Mouse (Mus musculus): Measurements from ENCODE around the gene Slc17a9.

The Slc17a9 gene

DNA sequence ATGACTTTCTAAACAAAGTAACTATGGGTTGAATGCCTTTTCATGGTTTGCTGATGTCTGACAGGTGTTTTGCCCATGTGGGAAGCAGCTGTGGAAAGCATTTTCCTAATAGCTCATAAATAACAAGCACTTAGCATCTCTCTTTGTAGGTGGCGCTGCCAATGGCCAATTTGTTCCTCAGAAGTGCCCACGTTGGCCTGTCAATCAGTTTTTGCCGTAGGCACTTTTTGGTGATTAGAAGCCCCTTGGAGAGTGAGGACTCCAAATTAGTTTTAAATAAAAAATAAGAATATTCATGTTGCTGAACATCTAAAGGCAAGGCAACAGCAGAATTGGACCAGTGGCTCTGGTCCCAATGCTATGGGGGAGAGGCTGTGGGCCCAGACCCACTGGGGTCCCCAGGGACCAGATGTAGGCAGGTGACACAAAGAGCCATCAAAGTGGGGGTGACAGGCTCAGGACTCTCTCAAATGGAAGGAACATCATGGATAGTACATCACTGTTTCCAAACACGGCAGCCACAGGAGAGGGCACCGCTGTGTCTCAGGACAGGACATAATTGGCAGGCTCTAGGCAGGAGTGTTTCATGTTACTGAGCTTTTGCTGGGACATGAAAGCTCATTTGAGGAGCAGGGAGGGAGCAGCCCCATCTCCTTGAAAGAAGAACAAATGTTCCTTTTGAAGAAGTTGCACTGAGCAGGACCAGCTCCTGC is 30.1 kb downstream of the Slc17a9 start:
- DNase-seq (ENCODE audit: low read depth) = no peak

DNA sequence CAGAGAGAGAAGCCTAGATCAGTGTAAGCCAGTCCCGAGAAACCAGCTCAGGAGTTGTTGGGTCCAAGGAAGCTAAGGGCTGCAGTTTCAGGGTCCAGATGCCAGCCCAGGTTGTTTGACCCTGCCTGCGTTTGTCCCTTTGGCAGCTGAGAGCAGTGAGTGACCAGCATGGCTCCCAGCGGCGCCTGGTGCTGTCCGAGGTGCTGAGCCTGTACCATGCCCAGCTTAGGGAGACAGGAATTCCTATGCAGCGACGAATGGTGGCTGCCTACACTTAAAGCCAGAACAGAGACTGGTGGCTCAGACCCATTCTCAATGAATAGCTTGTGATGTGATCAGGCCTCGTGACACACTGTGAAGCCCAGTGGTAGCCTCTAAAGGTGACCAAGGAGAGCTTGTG is 30.8 kb downstream of the Slc17a9 start:
- DNase-seq (ENCODE audit: low read depth) = no peak

DNA sequence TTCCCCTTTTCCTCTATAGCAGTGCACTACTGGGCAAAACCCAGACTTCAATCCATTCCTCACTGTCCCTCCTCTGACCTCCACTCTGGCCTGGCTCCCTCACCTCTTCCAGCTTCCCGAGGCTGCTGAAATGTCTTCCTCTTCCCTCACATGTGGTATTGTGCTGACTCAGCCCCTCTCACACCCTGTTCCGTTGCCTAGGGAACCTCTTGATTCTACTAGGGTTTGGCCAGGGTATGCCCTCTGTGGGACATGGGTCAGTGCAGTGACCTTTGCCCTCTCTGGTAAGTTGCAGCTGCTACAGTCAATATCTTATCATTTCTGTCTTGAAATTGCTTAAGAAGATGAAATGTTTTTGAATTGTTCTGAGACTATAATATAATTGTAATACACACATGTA is 31.7 kb downstream of the Slc17a9 start:
- DNase-seq (ENCODE audit: low read depth) = no peak

DNA sequence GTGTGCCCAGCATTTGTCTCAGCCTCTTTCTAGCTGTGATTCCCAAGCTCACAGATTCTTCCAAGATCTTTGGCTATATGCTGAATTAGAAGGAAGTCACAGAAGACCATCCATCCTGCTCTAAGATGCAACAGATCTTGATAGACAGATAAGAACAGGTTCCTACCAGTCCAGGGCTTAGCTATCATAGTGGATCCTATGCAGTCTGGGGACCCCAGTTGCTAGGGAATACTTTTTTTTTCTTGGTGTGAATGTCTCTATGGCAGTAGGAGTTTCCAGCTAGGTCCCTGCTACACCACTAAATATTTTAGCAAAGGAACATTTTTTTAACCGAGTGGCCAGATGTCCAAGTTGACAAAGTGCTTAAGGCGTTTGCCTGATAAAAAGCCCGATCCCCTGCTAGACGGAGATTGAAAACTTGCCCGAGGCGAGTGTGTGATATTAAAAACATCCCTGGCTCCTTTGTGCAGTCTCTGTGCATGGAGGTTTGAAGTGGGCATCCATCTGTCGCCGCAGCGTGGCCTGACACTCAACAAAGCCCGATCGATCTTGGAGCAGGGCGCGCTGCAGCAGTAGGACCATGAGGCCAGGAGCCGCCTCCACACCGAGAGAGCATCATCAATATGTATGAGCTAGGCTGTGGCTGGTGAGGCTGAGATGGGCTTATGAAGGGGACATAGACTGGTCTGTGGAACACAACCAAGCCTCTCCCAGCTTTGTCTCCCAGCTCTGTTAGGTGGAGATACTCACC is 33.6 kb downstream of the Slc17a9 start:
- DNase-seq (ENCODE audit: low read depth) = no peak

- DNase-seq (ENCODE audit: low read depth) = no peak
These were observed 39.9 kb downstream of the Slc17a9 start for GRCm38 (mm10) chr2:180764986-180765385.

DNA sequence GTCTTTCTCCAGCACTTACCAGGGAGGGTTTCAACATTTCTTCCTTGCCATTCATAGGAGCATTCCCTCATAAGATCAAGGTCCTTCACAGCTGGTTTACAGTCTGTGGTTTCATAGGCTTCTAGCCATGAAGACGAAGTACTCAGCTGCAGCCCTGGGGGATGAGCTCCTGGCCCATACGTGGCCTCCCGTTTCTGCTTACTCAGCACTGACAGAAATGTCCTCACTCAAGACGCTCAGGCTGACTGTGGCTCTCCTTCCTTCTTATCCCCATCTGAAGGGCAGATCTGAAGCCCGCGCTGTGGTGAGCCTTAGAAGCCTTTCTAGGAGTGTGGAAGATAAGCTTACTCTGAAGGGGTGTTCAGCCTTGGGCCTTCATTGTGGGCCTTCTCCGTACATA is 40.6 kb downstream of the Slc17a9 start:
- no peak for DNase-seq (ENCODE audit: low read depth)

DNA sequence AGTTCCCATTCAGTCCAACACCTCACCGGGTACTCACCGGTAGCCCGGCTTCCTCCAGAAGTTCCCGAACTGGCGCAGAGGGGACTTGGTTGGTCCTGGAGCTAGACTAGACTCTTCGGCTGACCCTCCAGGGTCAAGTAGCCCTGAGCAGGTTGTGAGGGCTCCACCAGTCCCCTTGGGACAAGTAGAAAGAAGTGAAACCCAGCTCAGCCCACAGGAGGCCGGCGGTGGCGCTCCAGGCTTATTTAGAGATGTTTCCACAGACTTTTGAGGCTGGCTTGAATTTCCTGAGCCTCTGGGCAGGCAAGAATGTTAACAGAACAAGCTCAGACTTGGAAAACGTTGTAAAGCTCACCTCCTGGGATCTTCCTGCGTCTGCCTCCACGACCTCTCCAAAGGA is 50.2 kb downstream of the Slc17a9 start:
- no peak for DNase-seq (ENCODE audit: low read depth)

GRCm38 (mm10) chr2:180775641-180776040 is 50.6 kb downstream of the Slc17a9 start:
- DNase-seq (ENCODE audit: low read depth) = no peak

DNA sequence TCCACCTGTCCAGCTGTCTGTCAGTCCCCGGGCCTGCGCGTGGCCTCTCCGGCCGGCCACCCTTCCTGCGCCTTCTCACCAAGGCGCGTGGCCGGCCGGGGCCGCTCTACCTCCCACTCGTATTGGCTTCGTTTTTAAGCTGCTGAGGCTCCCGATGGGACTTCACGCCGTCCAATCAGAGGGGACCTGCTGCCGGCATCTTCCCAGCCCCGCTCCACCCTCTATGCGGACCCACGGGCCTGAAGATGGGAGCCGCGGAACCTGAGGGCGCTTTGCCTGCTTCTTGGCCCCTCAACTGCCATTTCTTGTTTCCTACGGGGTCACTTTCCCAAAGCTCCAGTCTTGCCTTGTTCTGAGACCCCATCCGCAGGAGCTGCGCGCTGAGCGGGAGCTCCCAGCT is 51.7 kb downstream of the Slc17a9 start, which contains the start of gene Bhlhe23:
Gene Bhlhe23 (minus strand): TSS at position 108 of the 400 bp plus-strand sequence.
- no peak for DNase-seq (ENCODE audit: low read depth)

- DNase-seq (ENCODE audit: low read depth) = peak; percentile 77
These were observed 54.4 kb downstream of the Slc17a9 start for GRCm38 (mm10) chr2:180779226-180780104.

DNA sequence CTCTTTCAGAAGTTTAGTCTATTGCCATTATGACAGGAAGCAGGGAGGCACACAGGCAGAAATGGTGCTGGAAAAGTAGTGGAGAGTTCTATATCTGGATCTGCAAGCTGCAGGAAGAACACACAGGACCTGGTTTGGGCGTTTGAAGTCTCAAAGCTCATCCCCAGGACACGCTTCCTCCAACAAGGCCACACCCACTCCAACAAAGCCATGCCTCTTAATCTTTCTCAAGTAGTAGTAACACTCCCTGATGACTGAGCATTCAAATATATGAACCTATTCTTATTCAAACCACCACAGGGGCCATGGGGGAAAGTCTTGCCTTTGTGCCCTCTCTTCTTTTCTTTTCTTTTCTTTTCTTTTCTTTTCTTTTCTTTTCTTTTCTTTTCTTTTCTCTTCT is 55.2 kb downstream of the Slc17a9 start:
- no peak for DNase-seq (ENCODE audit: low read depth)

DNA sequence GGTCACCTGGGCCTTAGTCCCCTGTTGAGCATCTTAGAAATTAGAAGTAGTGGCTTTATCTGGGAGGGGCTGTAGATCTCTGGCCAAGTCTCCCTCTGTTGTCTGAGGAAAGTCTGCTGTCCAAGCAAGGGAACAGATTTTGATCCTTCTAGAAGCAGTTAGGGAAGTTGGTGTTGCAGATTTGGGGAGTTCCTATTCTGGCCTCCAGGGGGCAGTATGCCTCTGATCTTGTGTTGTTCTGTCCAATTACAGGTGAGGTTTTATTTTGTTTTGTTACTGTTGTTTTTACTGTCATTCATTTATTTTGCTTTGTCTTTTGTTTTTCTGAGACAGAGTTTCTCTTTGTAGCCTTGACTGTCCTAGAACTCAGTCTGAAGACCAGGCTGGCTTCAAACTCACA is 61.7 kb downstream of the Slc17a9 start:
- peak; percentile 75 for DNase-seq (ENCODE audit: low read depth)

GRCm38 (mm10) chr2:180787566-180788232 is 62.6 kb downstream of the Slc17a9 start:
- DNase-seq (ENCODE audit: low read depth) = no peak

- no peak for DNase-seq (ENCODE audit: low read depth)
These were observed 63.3 kb downstream of the Slc17a9 start for GRCm38 (mm10) chr2:180788386-180788785.

- DNase-seq (ENCODE audit: low read depth) = no peak
These were observed 63.8 kb downstream of the Slc17a9 start for GRCm38 (mm10) chr2:180788843-180789242.

- DNase-seq (ENCODE audit: low read depth) = peak; percentile 63
These were observed 66.6 kb downstream of the Slc17a9 start for GRCm38 (mm10) chr2:180791674-180792073.

Data from induced T-regulatory cell, adult 2 months (primary cell).